Mouse (Mus musculus): ENCODE measurements around the gene Mfap2. TPM values are rescaled to one million over a fixed set of nuclear protein-coding genes. Genes with fewer than 3 reads are reported as not detected.

Mfap2 gene
- total RNA-seq, 2 experiments from 2014 or later, result 1.1 to 2.3 TPM

GRCm38 (mm10) chr4:140987476-140987875 is 22.7 kb upstream of the Mfap2 start:
- DNase-seq (ENCODE audit: low spot score), result no peak

GRCm38 (mm10) chr4:140988706-140989290 is 21.4 kb upstream of the Mfap2 start:
- no peak for DNase-seq (ENCODE audit: low spot score)

- DNase-seq (ENCODE audit: low spot score), result no peak
Measured at GRCm38 (mm10) chr4:140989447-140989846, 20.8 kb upstream of the Mfap2 start.

- no peak for DNase-seq (ENCODE audit: low spot score)
Measured at GRCm38 (mm10) chr4:140992215-140992614, 18.0 kb upstream of the Mfap2 start.

- no peak for DNase-seq (ENCODE audit: low spot score)
Measured at GRCm38 (mm10) chr4:140993846-140994245, 16.4 kb upstream of the Mfap2 start.

- no peak for DNase-seq (ENCODE audit: low spot score)
Measured at GRCm38 (mm10) chr4:140995811-140996210, 14.4 kb upstream of the Mfap2 start.

- DNase-seq (ENCODE audit: low spot score), result no peak
Measured at GRCm38 (mm10) chr4:140996812-140997211, 13.4 kb upstream of the Mfap2 start.

- DNase-seq (ENCODE audit: low spot score), result no peak
Measured at GRCm38 (mm10) chr4:141005983-141006382, 4.2 kb upstream of the Mfap2 start.

- DNase-seq (ENCODE audit: low spot score), result peak; percentile 57
Measured at GRCm38 (mm10) chr4:141008028-141008427, 2.2 kb upstream of the Mfap2 start.

GRCm38 (mm10) chr4:141010526-141010925 is 308 bp downstream of the Mfap2 start:
- no peak for DNase-seq (ENCODE audit: low spot score)

GRCm38 (mm10) chr4:141010941-141011429 is 767 bp downstream of the Mfap2 start:
- DNase-seq (ENCODE audit: low spot score), result peak; percentile 32

GRCm38 (mm10) chr4:141011556-141012328 is 1.5 kb downstream of the Mfap2 start:
- peak; percentile 41 for DNase-seq (ENCODE audit: low spot score)

GRCm38 (mm10) chr4:141012558-141012957 is 2.3 kb downstream of the Mfap2 start:
- no peak for DNase-seq (ENCODE audit: low spot score)

GRCm38 (mm10) chr4:141014114-141014513 is 3.9 kb downstream of the Mfap2 start:
- DNase-seq (ENCODE audit: low spot score), result no peak

GRCm38 (mm10) chr4:141014856-141015255 is 4.6 kb downstream of the Mfap2 start:
- DNase-seq (ENCODE audit: low spot score), result no peak

- DNase-seq (ENCODE audit: low spot score), result no peak
Measured at GRCm38 (mm10) chr4:141015356-141015755, 5.1 kb downstream of the Mfap2 start.

GRCm38 (mm10) chr4:141016311-141016710 is 6.1 kb downstream of the Mfap2 start:
- peak; percentile 50 for DNase-seq (ENCODE audit: low spot score)

- no peak for DNase-seq (ENCODE audit: low spot score)
Measured at GRCm38 (mm10) chr4:141017657-141018436, 7.6 kb downstream of the Mfap2 start.

GRCm38 (mm10) chr4:141020220-141020619 is 10.0 kb downstream of the Mfap2 start:
- DNase-seq (ENCODE audit: low spot score), result no peak

GRCm38 (mm10) chr4:141020811-141021613 is 10.8 kb downstream of the Mfap2 start:
- no peak for DNase-seq (ENCODE audit: low spot score)

GRCm38 (mm10) chr4:141021614-141021929 is 11.4 kb downstream of the Mfap2 start:
- no peak for DNase-seq (ENCODE audit: low spot score)

Data from gastrocnemius, adult 18-20 months (tissue).